Mouse (Mus musculus): ENCODE measurements around the gene Higd1c.

GRCm38 (mm10) chr15:100349496-100349895, 14.8 kb upstream of the Higd1c start:
- no peak for TF ChIP-seq CTCF (IDR thresholded peaks at IDR 0.05; ENCODE audit: low read depth)
- TF ChIP-seq EP300 (IDR thresholded peaks at IDR 0.05; ENCODE audit: low read depth): no peak

Measured in liver, postnatal 0 days (tissue).